Mouse (Mus musculus): ENCODE data around the gene Cfap20.

Gene Cfap20

GRCm38 (mm10) chr8:95374429-95374828, 60.2 kb downstream of the Cfap20 start:
- CTCF ChIA-PET, result no interaction called here

- CTCF ChIA-PET, result no interaction called here
Measured at GRCm38 (mm10) chr8:95373389-95374002, 61.2 kb downstream of the Cfap20 start.
